Mouse (Mus musculus) hindbrain, embryonic 16.5 days (tissue): ENCODE results near the gene Tubgcp4. TPM values are rescaled to one million over a fixed set of nuclear protein-coding genes. Genes with fewer than 3 reads are reported as not detected.

Experiments
- ATAC-seq: fragments of 200-750 bp; cut with Nextera tagmentation; 2 replicates; pipeline ENCODE4 v1.8.0; 2017; ENCODE audit warnings: moderate TSS enrichment, moderate library complexity
- H3K27ac ChIP-seq: fragments of 300-500 bp; sonication (generic); 2 replicates; pipeline ENCODE4 v1.5.1; 2014; ENCODE audit warnings: low read depth, mild to moderate bottlenecking, control low read depth, low read length, moderate library complexity
- H3K27me3 ChIP-seq: fragments of 300-500 bp; sonication (generic); replicated peaks from 2 replicates; pipeline ENCODE4 v1.6.1; 2014; ENCODE audit warnings: low read length; ENCODE audit not compliant: control insufficient read depth, insufficient read depth
- H3K36me3 ChIP-seq: fragments of 300-500 bp; sonication (generic); 2 replicates; pipeline ENCODE4 v1.6.1; 2014; ENCODE audit warnings: mild to moderate bottlenecking, low read length, moderate library complexity, mixed read lengths; ENCODE audit not compliant: control insufficient read depth, insufficient read depth
- H3K4me1 ChIP-seq: fragments of 300-500 bp; sonication (generic); 2 replicates; pipeline ENCODE4 v1.6.1; 2014; ENCODE audit warnings: low read depth, low read length; ENCODE audit not compliant: control insufficient read depth, insufficient read depth
- H3K4me2 ChIP-seq: fragments of 300-500 bp; sonication (generic); 2 replicates; pipeline ENCODE4 v1.6.1; 2014; ENCODE audit warnings: mild to moderate bottlenecking, low read length, control low read depth, moderate library complexity
- H3K4me3 ChIP-seq: fragments of 300-500 bp; sonication (generic); 2 replicates; pipeline ENCODE4 v1.5.1; 2014; ENCODE audit warnings: mild to moderate bottlenecking, low read length, control low read depth, moderate library complexity
- H3K9ac ChIP-seq: fragments of 300-500 bp; sonication (generic); 2 replicates; pipeline ENCODE4 v1.6.1; 2014; ENCODE audit warnings: low read depth, mild to moderate bottlenecking, control low read depth, low read length, moderate library complexity
- H3K9me3 ChIP-seq: fragments of 300-500 bp; sonication (generic); 2 replicates; pipeline ENCODE4 v1.6.1; 2014; ENCODE audit warnings: mild to moderate bottlenecking, low read length, moderate library complexity; ENCODE audit not compliant: control insufficient read depth
- WGBS: fragments of 180-500 bp; shearing (Covaris S2); extraction: QIAGEN DNeasy Blood & Tissue Kit; methylation state at CpG from one replicate; pipeline ENCODE4 v1.1.7; 2014; 5-methylcytosine and 5-hydroxymethylcytosine counted together
- polyA plus RNA-seq: library from polyadenylated mRNA; unstranded; fragments of >200 nt; fragmentation: Nextera tagmentation; extraction: Ambion mirVana; gene quantifications from 2 replicates; pipeline ENCODE4 v1.2.1, GENCODE M21; 2015

Gene Tubgcp4
- polyA plus RNA-seq, 1 experiment from 2014 or later = 38.3 TPM

DNA sequence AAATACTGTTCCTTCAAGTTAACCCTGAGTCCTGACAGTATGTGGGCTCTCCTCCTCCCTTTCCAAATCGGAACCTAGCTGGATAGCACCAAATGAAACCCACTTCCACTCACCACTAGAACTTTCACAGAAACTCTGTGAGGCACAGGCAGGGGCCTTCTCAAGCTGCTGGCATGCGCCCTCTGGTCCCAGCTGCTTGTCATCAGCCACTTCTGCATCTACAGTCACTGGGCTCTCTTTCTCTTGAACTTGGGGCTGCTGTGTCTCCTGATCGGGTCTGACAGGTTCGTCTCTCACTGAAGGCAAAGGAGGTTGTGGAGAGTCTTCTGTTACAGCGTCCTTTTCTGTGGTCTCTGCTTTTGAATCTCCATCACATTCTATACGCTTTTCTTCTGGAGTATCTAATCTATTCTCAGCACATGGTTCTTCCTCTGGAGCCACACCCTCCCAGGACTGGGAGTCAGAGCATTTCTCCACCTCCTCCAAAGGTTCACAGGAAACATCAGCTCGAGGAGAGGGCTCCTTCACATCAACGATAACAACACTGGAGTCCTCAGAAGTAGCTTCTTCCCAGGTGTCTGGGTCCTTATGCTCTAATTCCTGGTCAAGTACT, 65.1 kb downstream of the Tubgcp4 start:
- peaks cover 41% of the 10 kb centered on the region for H3K36me3 ChIP-seq
- no peaks in the 10 kb centered on the region for H3K27me3 ChIP-seq
- ATAC-seq = no peak
- H3K4me1 ChIP-seq = no peaks in the 10 kb centered on the region
- no peak overlapping the region for H3K27ac ChIP-seq
- no peak overlapping the region for H3K9ac ChIP-seq
- H3K4me2 ChIP-seq = no peak overlapping the region
- no peak overlapping the region for H3K4me3 ChIP-seq
- H3K9me3 ChIP-seq = no peaks in the 10 kb centered on the region
- WGBS = 94% methylated on average over 8 of the region's 8 CpGs

DNA sequence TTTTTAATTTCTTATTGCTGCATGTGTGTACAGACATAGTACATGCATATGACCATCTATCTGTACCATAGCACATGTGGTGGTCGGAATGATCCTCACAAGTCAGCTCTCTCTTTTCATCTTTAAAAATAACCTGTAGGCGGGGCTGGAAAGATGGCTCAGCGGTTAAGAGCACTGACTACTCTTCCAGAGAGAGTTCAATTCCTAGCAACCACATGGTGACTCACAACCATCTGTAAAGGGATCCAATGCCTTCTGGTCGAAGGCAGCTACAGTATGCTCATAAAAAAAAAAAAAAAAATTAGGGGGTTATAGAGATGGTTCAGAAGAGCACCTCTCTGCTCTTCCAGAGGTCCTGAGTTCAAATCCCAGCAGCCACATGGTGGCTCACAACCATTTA, 69.0 kb downstream of the Tubgcp4 start:
- Histone ChIP-seq H3K4me1 (no peaks in the 10 kb centered on the region), H3K9ac (no peak overlapping the region), H3K36me3 (peaks cover 35% of the 10 kb centered on the region), H3K4me3 (no peak overlapping the region), H3K9me3 (no peaks in the 10 kb centered on the region), H3K27me3 (no peaks in the 10 kb centered on the region), H3K4me2 (no peak overlapping the region), H3K27ac (no peak overlapping the region)
- WGBS = 87% methylated on average over 4 of the region's 4 CpGs
- no peak for ATAC-seq

DNA sequence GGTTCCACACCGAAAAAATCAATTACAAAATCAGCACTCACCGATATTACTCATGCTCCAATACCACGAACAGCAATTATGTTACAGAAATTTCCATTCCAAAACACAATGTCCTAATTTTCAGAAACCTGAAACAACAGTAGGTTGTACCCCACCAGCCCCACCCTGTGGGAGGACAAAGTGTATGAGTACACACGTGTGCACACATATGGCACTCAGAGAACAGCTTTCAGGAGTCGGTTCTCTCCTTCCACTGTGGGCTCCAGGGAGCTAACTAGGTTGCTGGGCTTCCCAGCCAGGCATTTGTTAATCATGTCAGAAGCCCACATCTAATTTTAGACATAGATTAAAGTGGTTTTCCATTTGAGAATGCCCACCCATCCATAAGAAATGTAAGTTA, 73.6 kb downstream of the Tubgcp4 start:
- Histone ChIP-seq H3K27ac (no peak overlapping the region), H3K4me3 (no peak overlapping the region), H3K9ac (no peak overlapping the region), H3K4me1 (no peaks in the 10 kb centered on the region), H3K4me2 (no peak overlapping the region), H3K27me3 (no peaks in the 10 kb centered on the region), H3K36me3 (peaks cover 40% of the 10 kb centered on the region), H3K9me3 (no peaks in the 10 kb centered on the region)
- ATAC-seq = no peak
- 95% methylated on average over 5 of the region's 5 CpGs for WGBS

Other genes with a start within 250 kb of the Tubgcp4 start
- gene Ubr1, start 199.9 kb upstream of the Tubgcp4 start, polyA plus RNA-seq = 33.4 and 38.2 TPM in 2 replicates
- 14.3 and 16.3 TPM in 2 replicates for gene Tmem62, start 193.6 kb upstream of the Tubgcp4 start, polyA plus RNA-seq
- gene Ccndbp1, start 162.3 kb upstream of the Tubgcp4 start, polyA plus RNA-seq = 78.2 and 80.5 TPM in 2 replicates
- gene Epb42, start 133.6 kb upstream of the Tubgcp4 start, polyA plus RNA-seq = 0.06 and 0.56 TPM in 2 replicates
- 0.16 and 0.35 TPM in 2 replicates for gene Tgm5, start 84.8 kb upstream of the Tubgcp4 start, polyA plus RNA-seq
- gene Tgm7, start 60.9 kb upstream of the Tubgcp4 start, polyA plus RNA-seq = not detected in 2 replicates
- gene Adal, start 30.2 kb upstream of the Tubgcp4 start, polyA plus RNA-seq = 25.2 and 25.6 TPM in 2 replicates
- 18.1 and 18.5 TPM in 2 replicates for gene Lcmt2, start 30.0 kb upstream of the Tubgcp4 start, polyA plus RNA-seq
- gene Zscan29, start 471 bp downstream of the Tubgcp4 start, polyA plus RNA-seq = 6.9 and 7.0 TPM in 2 replicates
- gene Trp53bp1, start 100.8 kb downstream of the Tubgcp4 start, polyA plus RNA-seq = 134 and 146 TPM in 2 replicates
- 29.6 and 46.5 TPM in 2 replicates for gene Map1a, start 118.9 kb downstream of the Tubgcp4 start, polyA plus RNA-seq
- 22.6 and 23.2 TPM in 2 replicates for gene Ppip5k1, start 184.7 kb downstream of the Tubgcp4 start, polyA plus RNA-seq
- 137 and 165 TPM in 2 replicates for gene Ckmt1, start 187.1 kb downstream of the Tubgcp4 start, polyA plus RNA-seq
- gene Strc, start 216.5 kb downstream of the Tubgcp4 start, polyA plus RNA-seq = 0.03 and 0.04 TPM in 2 replicates
- gene Pdia3, start 243.1 kb downstream of the Tubgcp4 start, polyA plus RNA-seq = 379 and 403 TPM in 2 replicates
- gene Catsper2, start 243.1 kb downstream of the Tubgcp4 start, polyA plus RNA-seq = 3.5 and 3.6 TPM in 2 replicates